Mouse (Mus musculus): ENCODE data around the gene Ptprm. TPM values are rescaled to one million over a fixed set of nuclear protein-coding genes. Genes with fewer than 3 reads are reported as not detected.
A peak's percentile ranks its signal among the peaks of the same experiment; 100 is the strongest.

The Ptprm gene
- polyA plus RNA-seq, 1 experiment: not detected

DNA sequence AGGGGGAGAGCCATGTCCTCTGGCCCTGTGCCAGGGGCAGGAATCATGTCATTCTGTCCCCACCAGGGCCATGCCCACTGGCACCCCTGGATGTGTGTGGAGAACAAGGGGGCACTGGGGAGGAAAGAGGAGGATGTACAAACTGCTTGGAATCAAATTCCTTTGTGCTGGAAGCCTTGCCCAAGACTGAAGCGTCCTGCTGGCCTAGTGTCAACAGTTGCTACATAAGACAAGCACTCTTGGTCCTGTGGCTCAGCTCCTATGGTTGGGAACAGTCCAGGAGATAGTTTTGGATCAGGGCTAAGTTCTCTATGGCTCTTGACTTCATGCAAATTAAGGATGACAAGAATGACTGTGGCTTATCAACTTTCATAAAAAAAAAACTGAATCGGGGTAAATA, 188.4 kb downstream of the Ptprm start:
- 87% methylated on average over 2 of the region's 2 CpGs for WGBS
- no peak for TF ChIP-seq POLR2A (IDR thresholded peaks at IDR 0.05; ENCODE audit: insufficient read depth, low read depth, low read length)
- no peak for TF ChIP-seq CTCF (IDR thresholded peaks at IDR 0.05; ENCODE audit: insufficient read depth, low read depth, low read length)
- Histone ChIP-seq H3K4me3 (ENCODE audit: insufficient read depth, low read depth, low read length) (no peak overlapping the region), H3K4me1 (ENCODE audit: control insufficient read depth, insufficient read depth, low read length) (peaks cover 13% of the 10 kb centered on the region; the same call in 1 of the 2 replicates), H3K27ac (ENCODE audit: insufficient read depth, low read depth, low read length) (no peak overlapping the region)

DNA sequence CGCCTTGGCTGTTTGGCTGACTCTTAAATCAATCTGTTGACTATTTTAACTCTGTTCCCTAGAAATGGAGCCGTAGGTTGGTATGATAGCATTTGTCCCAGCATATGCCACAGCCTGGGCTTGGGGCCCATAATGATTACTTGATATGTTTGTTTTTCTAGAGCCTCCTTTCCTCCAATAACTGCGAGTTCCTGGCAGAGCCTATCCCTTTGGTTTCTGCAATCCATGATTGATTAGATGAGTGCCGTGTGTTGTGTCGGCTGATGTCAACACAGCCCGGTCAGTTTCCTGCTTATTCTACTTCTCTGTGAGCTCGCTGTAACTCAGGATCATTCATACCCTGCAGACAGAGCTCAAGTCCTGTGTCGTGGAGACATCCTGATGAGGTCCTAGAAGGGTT, 194.6 kb downstream of the Ptprm start:
- Histone ChIP-seq H3K4me1 (ENCODE audit: control insufficient read depth, insufficient read depth, low read length) (peaks cover 5% of the 10 kb centered on the region; the same call in 1 of the 2 replicates), H3K4me3 (ENCODE audit: insufficient read depth, low read depth, low read length) (no peak overlapping the region), H3K27ac (ENCODE audit: insufficient read depth, low read depth, low read length) (no peak overlapping the region)
- WGBS: 85% methylated on average over 8 of the region's 8 CpGs
- TF ChIP-seq POLR2A (IDR thresholded peaks at IDR 0.05; ENCODE audit: insufficient read depth, low read depth, low read length): no peak
- TF ChIP-seq CTCF (IDR thresholded peaks at IDR 0.05; ENCODE audit: insufficient read depth, low read depth, low read length): no peak

DNA sequence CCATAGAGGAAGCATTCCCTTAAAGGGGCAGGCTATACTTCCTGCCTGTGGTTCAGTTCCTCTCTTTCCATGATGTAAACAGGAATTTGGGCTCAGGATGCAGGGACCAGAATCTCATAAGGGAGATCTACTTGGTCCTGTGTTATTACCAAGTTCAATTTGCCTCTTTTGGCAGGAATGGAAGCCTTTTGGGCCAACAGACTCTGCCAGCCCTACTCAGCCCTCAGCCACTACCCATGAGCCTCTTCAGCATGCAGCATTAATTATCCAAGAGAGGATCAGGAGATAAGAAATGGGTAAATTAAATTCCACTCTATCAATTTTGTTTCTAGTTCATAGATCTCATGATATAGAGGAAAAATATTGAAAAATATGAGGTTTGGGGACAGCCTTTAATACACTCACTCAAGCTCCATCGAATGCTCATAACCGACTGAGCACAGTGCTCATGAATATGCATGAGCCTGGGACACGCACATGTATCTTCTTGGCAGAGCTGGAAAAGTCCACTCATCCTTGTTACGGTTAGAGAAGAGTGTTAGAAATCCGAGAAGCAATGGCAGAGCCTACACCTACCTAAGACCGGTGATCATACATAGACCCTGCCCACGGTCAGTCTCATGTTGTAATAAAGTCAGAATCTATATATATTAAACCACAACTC, 197.0 kb downstream of the Ptprm start:
- WGBS: 63% methylated on average over 7 of the region's 7 CpGs
- no peak overlapping the region for H3K27ac ChIP-seq (ENCODE audit: insufficient read depth, low read depth, low read length)
- no peaks in the 10 kb centered on the region for H3K4me1 ChIP-seq (ENCODE audit: control insufficient read depth, insufficient read depth, low read length)
- no peak overlapping the region for H3K4me3 ChIP-seq (ENCODE audit: insufficient read depth, low read depth, low read length)
- TF ChIP-seq CTCF (IDR thresholded peaks at IDR 0.05; ENCODE audit: insufficient read depth, low read depth, low read length): no peak
- TF ChIP-seq POLR2A (IDR thresholded peaks at IDR 0.05; ENCODE audit: insufficient read depth, low read depth, low read length): no peak

DNA sequence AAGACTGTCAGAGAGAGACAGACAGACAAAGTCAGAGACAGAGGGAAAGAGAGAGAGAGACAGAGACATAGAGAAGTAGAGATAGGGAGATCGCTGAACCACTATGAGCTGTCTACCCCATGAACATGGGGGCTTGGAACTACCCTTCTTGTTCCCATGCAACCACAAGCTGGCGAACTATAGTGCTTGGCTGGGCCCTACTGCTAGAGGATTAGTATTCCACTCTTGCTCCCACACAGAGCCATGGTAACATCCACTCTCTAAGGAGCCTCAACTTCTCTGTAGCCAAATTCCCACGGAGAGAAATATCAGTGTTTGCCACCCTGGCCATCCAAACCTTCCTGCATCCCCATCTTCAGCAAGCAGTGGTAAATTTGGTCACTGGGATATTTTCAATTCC, 202.0 kb downstream of the Ptprm start:
- Histone ChIP-seq H3K27ac (ENCODE audit: insufficient read depth, low read depth, low read length) (no peak overlapping the region), H3K4me1 (ENCODE audit: control insufficient read depth, insufficient read depth, low read length) (no peaks in the 10 kb centered on the region; the same call in 1 of the 2 replicates), H3K4me3 (ENCODE audit: insufficient read depth, low read depth, low read length) (no peak overlapping the region)
- WGBS: 62% methylated on average over 3 of the region's 3 CpGs
- TF ChIP-seq CTCF (IDR thresholded peaks at IDR 0.05; ENCODE audit: insufficient read depth, low read depth, low read length) (no peak), POLR2A (IDR thresholded peaks at IDR 0.05; ENCODE audit: insufficient read depth, low read depth, low read length) (no peak)

DNA sequence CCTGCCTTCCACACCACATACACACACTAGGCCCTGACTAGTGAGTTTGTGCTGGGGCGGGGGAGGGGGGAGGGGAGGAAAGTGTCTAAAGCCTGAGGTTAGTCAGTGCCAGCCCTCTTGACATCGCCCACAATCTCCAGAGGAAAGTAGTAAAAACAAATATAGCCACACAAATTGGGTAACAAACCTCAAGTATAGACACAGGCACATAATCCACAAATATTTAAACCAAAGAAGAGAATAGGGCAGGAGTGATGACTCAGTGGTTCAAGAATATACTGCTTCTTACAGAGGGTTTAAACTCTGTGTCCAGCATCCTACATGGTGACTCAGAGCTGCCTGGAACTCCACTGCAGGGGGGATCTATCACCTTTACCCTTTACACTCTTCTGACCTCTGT, 203.8 kb downstream of the Ptprm start:
- Histone ChIP-seq H3K4me1 (ENCODE audit: control insufficient read depth, insufficient read depth, low read length) (no peaks in the 10 kb centered on the region; the same call in 1 of the 2 replicates), H3K27ac (ENCODE audit: insufficient read depth, low read depth, low read length) (no peak overlapping the region), H3K4me3 (ENCODE audit: insufficient read depth, low read depth, low read length) (no peak overlapping the region)
- TF ChIP-seq CTCF (IDR thresholded peaks at IDR 0.05; ENCODE audit: insufficient read depth, low read depth, low read length): no peak
- TF ChIP-seq POLR2A (IDR thresholded peaks at IDR 0.05; ENCODE audit: insufficient read depth, low read depth, low read length): no peak
- 56% methylated on average over 2 of the region's 2 CpGs for WGBS

DNA sequence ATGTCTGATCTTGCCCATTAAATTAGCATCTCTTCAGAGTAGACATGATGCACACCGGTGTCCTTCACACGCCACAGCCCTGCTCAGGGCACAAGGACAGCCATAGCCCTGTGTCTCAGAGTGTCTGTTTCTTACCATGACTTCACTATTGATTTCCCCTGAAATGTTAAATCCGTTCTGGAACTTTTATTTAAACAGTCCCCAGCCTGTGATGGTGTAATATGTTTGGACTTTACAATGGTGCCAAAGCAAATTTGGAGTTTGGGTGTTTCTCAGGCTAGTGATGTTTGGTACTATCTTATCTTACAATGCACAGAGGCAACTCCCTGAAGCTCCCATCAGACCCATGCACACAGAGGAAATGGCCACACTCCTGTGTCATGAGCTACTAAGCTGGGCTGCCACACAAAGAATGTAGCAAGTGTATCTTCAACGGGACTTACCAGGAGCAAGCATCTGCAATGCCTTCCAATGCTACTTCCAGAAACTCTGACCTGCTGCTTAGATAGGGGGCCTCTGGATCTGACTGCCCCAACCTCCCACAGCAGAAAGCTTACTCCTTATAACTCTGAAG, 212.0 kb downstream of the Ptprm start:
- no peak overlapping the region for H3K27ac ChIP-seq (ENCODE audit: insufficient read depth, low read depth, low read length)
- H3K4me1 ChIP-seq (ENCODE audit: control insufficient read depth, insufficient read depth, low read length): peaks cover 4% of the 10 kb centered on the region; the same call in 1 of the 2 replicates
- no peak overlapping the region for H3K4me3 ChIP-seq (ENCODE audit: insufficient read depth, low read depth, low read length)
- WGBS: 82% methylated on average over 4 of the region's 4 CpGs
- TF ChIP-seq CTCF (IDR thresholded peaks at IDR 0.05; ENCODE audit: insufficient read depth, low read depth, low read length) (no peak), POLR2A (IDR thresholded peaks at IDR 0.05; ENCODE audit: insufficient read depth, low read depth, low read length) (no peak)

DNA sequence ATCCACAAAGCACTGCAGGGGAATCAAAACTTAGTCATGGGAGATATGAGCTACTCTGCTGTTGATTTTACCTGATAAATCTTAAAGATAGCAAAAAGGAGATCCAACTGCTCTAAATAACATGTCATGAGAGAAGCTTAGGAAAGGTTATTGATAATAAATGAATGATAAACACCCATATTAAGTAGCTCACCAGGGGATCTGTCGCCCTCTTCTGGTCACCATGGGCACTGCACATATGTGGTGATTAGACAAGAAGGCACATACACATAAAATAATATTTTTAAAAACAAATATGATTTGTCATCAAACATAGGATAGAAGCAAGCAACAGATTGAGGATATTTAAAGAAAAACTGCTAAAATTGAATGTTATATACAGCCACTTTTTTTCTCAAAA, 213.8 kb downstream of the Ptprm start:
- no peak overlapping the region for H3K27ac ChIP-seq (ENCODE audit: insufficient read depth, low read depth, low read length)
- TF ChIP-seq POLR2A (IDR thresholded peaks at IDR 0.05; ENCODE audit: insufficient read depth, low read depth, low read length) (no peak), CTCF (IDR thresholded peaks at IDR 0.05; ENCODE audit: insufficient read depth, low read depth, low read length) (no peak)
- no peak overlapping the region for H3K4me3 ChIP-seq (ENCODE audit: insufficient read depth, low read depth, low read length)
- WGBS: 37% methylated on average over 1 of the region's 1 CpGs
- H3K4me1 ChIP-seq (ENCODE audit: control insufficient read depth, insufficient read depth, low read length): peaks cover 10% of the 10 kb centered on the region; the same call in 1 of the 2 replicates

DNA sequence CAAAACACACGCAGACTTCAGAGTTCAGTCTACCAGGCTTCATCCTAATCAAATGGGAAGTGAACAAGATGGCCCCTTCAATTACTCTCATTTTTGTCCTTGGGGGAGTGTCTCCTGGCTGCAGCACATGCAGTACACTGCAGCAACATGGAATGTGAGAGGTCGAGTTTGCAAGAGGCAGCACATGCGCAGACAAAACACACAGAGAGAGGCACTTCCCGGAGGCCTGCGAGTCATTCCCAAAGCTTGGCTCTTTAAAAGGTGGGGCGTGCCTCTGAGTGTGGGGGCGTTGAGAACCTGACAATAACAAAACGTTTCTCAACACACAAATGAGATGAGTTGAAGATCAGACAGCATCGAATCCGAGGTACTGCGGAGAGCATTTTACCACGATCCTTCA, 215.3 kb downstream of the Ptprm start:
- 59% methylated on average over 12 of the region's 12 CpGs for WGBS
- Histone ChIP-seq H3K4me3 (ENCODE audit: insufficient read depth, low read depth, low read length) (no peak overlapping the region), H3K27ac (ENCODE audit: insufficient read depth, low read depth, low read length) (no peak overlapping the region), H3K4me1 (ENCODE audit: control insufficient read depth, insufficient read depth, low read length) (peaks cover 14% of the 10 kb centered on the region)
- TF ChIP-seq CTCF (IDR thresholded peaks at IDR 0.05; ENCODE audit: insufficient read depth, low read depth, low read length) (no peak), POLR2A (IDR thresholded peaks at IDR 0.05; ENCODE audit: insufficient read depth, low read depth, low read length) (no peak)

DNA sequence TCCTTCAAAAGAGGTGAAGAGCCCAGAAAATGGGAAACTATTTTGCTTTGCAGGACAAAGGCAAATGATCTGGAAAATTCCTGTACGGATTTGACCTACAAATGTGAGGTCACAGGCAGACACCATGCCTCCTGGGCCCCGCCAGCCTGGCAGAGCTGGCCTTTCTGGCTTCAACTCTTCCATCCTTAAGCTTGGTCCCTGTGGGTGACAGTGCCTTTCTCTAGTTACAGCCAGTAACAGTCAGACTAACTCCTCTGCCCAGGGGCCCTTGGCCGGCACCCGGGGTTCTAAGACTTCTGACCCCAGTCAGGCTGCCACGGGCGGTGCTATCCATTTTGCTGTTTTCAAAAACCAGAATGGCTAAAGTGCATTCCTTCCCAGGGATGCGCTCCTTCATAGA, 217.4 kb downstream of the Ptprm start:
- no peak overlapping the region for H3K4me3 ChIP-seq (ENCODE audit: insufficient read depth, low read depth, low read length)
- WGBS: 88% methylated on average over 7 of the region's 7 CpGs
- TF ChIP-seq CTCF (IDR thresholded peaks at IDR 0.05; ENCODE audit: insufficient read depth, low read depth, low read length) (no peak), POLR2A (IDR thresholded peaks at IDR 0.05; ENCODE audit: insufficient read depth, low read depth, low read length) (no peak)
- peak overlapping the region; percentile 83 for H3K27ac ChIP-seq (ENCODE audit: insufficient read depth, low read depth, low read length)
- peaks cover 22% of the 10 kb centered on the region for H3K4me1 ChIP-seq (ENCODE audit: control insufficient read depth, insufficient read depth, low read length)
